Mouse (Mus musculus): ENCODE data around the gene H6pd.

DNA sequence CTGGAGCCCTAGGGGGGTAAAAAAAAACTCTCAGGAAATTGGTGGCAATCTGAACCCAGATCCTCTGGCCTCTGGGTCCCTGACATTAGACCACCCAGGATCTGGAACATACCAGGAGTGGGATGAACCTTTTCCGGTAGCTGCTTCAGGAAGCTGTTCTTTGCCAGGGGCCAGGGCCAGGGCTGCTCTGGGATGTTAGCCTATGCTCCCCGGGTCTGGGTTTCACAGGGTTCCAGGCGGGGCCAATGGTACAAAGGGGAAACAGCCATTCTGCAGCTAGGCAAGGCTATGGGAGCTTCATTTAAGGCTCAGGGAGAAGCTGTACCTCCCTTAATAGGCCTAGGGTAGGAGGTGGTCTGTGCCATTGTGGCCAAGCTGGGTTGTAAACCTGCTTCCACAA lies 44.1 kb downstream of the H6pd start:
- TF ChIP-seq CTCF (IDR thresholded peaks at IDR 0.05; ENCODE audit: low read depth, low read length) (no peak), POLR2A (IDR thresholded peaks at IDR 0.05; ENCODE audit: insufficient read depth, low read length) (no peak)

Measured in ES-Bruce4 (cell line).